Mouse (Mus musculus) heart, embryonic 16.5 days (tissue): ENCODE data around the gene Trap1. TPM values are rescaled to one million over a fixed set of nuclear protein-coding genes. Genes with fewer than 3 reads are reported as not detected.
"Not testable (repeated sequence)": the region's sequence is repeated elsewhere in the genome, so short reads cannot be mapped to it uniquely, and the experiment has no call there.

Experiments used
- ATAC-seq: fragments of 200-750 bp; cut with Nextera tagmentation; replicated peaks from 2 replicates; pipeline ENCODE4 v1.8.0; 2017; ENCODE audit warnings: moderate number of reproducible peaks; ENCODE audit not compliant: insufficient read depth, low FRiP score; ENCODE audit errors: extremely low read depth
- H3K27ac ChIP-seq: fragments of 300-500 bp; sonication (generic); 2 replicates; pipeline ENCODE4 v1.5.1; 2014; ENCODE audit warnings: mild to moderate bottlenecking, low read length, control low read depth, moderate library complexity
- H3K27me3 ChIP-seq: fragments of 300-500 bp; sonication (generic); 2 replicates; pipeline ENCODE4 v1.6.1; 2014; ENCODE audit warnings: low read length, mixed read lengths; ENCODE audit not compliant: control insufficient read depth, insufficient read depth
- H3K36me3 ChIP-seq: fragments of 300-500 bp; sonication (generic); 2 replicates; pipeline ENCODE4 v1.6.1; 2014; ENCODE audit not compliant: control insufficient read depth, insufficient read depth
- H3K4me1 ChIP-seq: fragments of 300-500 bp; sonication (generic); 2 replicates; pipeline ENCODE4 v1.6.1; 2014; ENCODE audit warnings: low read length, mixed read lengths; ENCODE audit not compliant: control insufficient read depth, insufficient read depth
- H3K4me2 ChIP-seq: fragments of 300-500 bp; sonication (generic); 2 replicates; pipeline ENCODE4 v1.6.1; 2014; ENCODE audit warnings: low read depth, mild to moderate bottlenecking, control low read depth, low read length
- H3K4me3 ChIP-seq: fragments of 300-500 bp; sonication (generic); 2 replicates; pipeline ENCODE4 v1.5.1; 2014; ENCODE audit warnings: mild to moderate bottlenecking, control low read depth, low read length
- H3K9ac ChIP-seq: fragments of 300-500 bp; sonication (generic); 2 replicates; pipeline ENCODE4 v1.6.1; 2014; ENCODE audit warnings: low read length, control low read depth
- H3K9me3 ChIP-seq: fragments of 300-500 bp; sonication (generic); replicated peaks from 2 replicates; pipeline ENCODE4 v1.6.1; 2016; ENCODE audit warnings: low read length; ENCODE audit not compliant: control insufficient read depth
- WGBS: fragments of 180-500 bp; shearing (Covaris S2); extraction: QIAGEN DNeasy Blood & Tissue Kit; methylation state at CpG from one replicate; pipeline ENCODE4 v1.1.7; 2014; 5-methylcytosine and 5-hydroxymethylcytosine counted together
- polyA plus RNA-seq: library from polyadenylated mRNA; unstranded; fragments of >200 nt; fragmentation: Nextera tagmentation; extraction: Ambion mirVana; gene quantifications from 2 replicates; pipeline ENCODE4 v1.2.1, GENCODE M21; 2015

The Trap1 gene
- polyA plus RNA-seq, 1 experiment from 2014 or later = 142 TPM

GRCm38 (mm10) chr16:4032341-4032748 is 45.3 kb downstream of the Trap1 start:
- H3K4me1 ChIP-seq = 0 out of 2 replicates have a peak, but pooled peaks cover 4% of the 10 kb centered on the region
- H3K4me3 ChIP-seq = no peak overlapping the region
- no peaks in the 10 kb centered on the region; the same call in 1 of the 2 replicates for H3K9me3 ChIP-seq
- H3K27me3 ChIP-seq = no peaks in the 10 kb centered on the region
- H3K36me3 ChIP-seq = no peaks in the 10 kb centered on the region; the same call in 1 of the 2 replicates
- H3K27ac ChIP-seq = no peak overlapping the region
- no peak overlapping the region for H3K4me2 ChIP-seq
- ATAC-seq = no peak
- WGBS = 76% methylated on average over 6 of the region's 6 CpGs
- no peak overlapping the region for H3K9ac ChIP-seq

GRCm38 (mm10) chr16:4031441-4032274 is 46.0 kb downstream of the Trap1 start:
- H3K27me3 ChIP-seq = no peaks in the 10 kb centered on the region
- 76% methylated on average over 5 of the region's 6 CpGs for WGBS
- no peaks in the 10 kb centered on the region; the same call in 1 of the 2 replicates for H3K9me3 ChIP-seq
- 0 out of 2 replicates have a peak, but pooled peaks cover 4% of the 10 kb centered on the region for H3K4me1 ChIP-seq
- H3K27ac ChIP-seq = no peak overlapping the region
- H3K4me2 ChIP-seq = no peak overlapping the region
- ATAC-seq = no peak
- H3K4me3 ChIP-seq = no peak overlapping the region
- H3K36me3 ChIP-seq = no peaks in the 10 kb centered on the region
- no peak overlapping the region for H3K9ac ChIP-seq

GRCm38 (mm10) chr16:4030501-4030900 is 47.1 kb downstream of the Trap1 start:
- Histone ChIP-seq H3K27me3 (no peaks in the 10 kb centered on the region), H3K4me2 (no peak overlapping the region), H3K4me3 (no peak overlapping the region)

GRCm38 (mm10) chr16:4029371-4029841 is 48.2 kb downstream of the Trap1 start:
- 85% methylated on average over 5 of the region's 5 CpGs for WGBS
- no peak overlapping the region for H3K4me3 ChIP-seq

More at GRCm38 (mm10) chr16:4030501-4030900, 47.1 kb downstream of the Trap1 start:
- ATAC-seq = no peak
- WGBS = 93% methylated on average over 10 of the region's 10 CpGs
- Histone ChIP-seq H3K27ac (no peak overlapping the region), H3K36me3 (no peaks in the 10 kb centered on the region), H3K9me3 (no peaks in the 10 kb centered on the region; the same call in 1 of the 2 replicates), H3K4me1 (0 out of 2 replicates have a peak, but pooled peaks cover 4% of the 10 kb centered on the region), H3K9ac (no peak overlapping the region)

GRCm38 (mm10) chr16:4027211-4027610 is 50.4 kb downstream of the Trap1 start:
- 78% methylated on average over 3 of the region's 3 CpGs for WGBS
- ATAC-seq = no peak
- Histone ChIP-seq H3K36me3 (no peaks in the 10 kb centered on the region), H3K27me3 (no peaks in the 10 kb centered on the region), H3K4me1 (no peaks in the 10 kb centered on the region), H3K9ac (no peak overlapping the region), H3K4me2 (no peak overlapping the region), H3K4me3 (no peak overlapping the region), H3K27ac (no peak overlapping the region), H3K9me3 (no peaks in the 10 kb centered on the region; the same call in 1 of the 2 replicates)

More at GRCm38 (mm10) chr16:4029371-4029841, 48.2 kb downstream of the Trap1 start:
- no peaks in the 10 kb centered on the region for H3K36me3 ChIP-seq
- H3K9ac ChIP-seq = no peak overlapping the region
- no peak overlapping the region for H3K27ac ChIP-seq
- H3K9me3 ChIP-seq = no peaks in the 10 kb centered on the region; the same call in 1 of the 2 replicates
- 0 out of 2 replicates have a peak, but pooled peaks cover 4% of the 10 kb centered on the region for H3K4me1 ChIP-seq
- no peak overlapping the region for H3K4me2 ChIP-seq
- H3K27me3 ChIP-seq = no peaks in the 10 kb centered on the region
- no peak for ATAC-seq

GRCm38 (mm10) chr16:4026672-4027071 is 51.0 kb downstream of the Trap1 start:
- Histone ChIP-seq H3K9me3 (no peaks in the 10 kb centered on the region; the same call in 1 of the 2 replicates), H3K27ac (no peak overlapping the region), H3K4me3 (no peak overlapping the region), H3K36me3 (no peaks in the 10 kb centered on the region), H3K9ac (no peak overlapping the region), H3K4me1 (no peaks in the 10 kb centered on the region), H3K4me2 (no peak overlapping the region), H3K27me3 (no peaks in the 10 kb centered on the region)
- no peak for ATAC-seq
- 43% methylated on average over 1 of the region's 1 CpGs for whole genome bisulfite sequencing

GRCm38 (mm10) chr16:4022719-4023118 is 54.9 kb downstream of the Trap1 start:
- no peaks in the 10 kb centered on the region for H3K27me3 ChIP-seq
- no peaks in the 10 kb centered on the region for H3K9me3 ChIP-seq
- H3K27ac ChIP-seq = no peak overlapping the region
- H3K4me2 ChIP-seq = no peak overlapping the region
- ATAC-seq = no peak
- no peak overlapping the region for H3K9ac ChIP-seq
- no peaks in the 10 kb centered on the region for H3K4me1 ChIP-seq
- WGBS = 66% methylated on average over 4 of the region's 4 CpGs
- no peaks in the 10 kb centered on the region for H3K36me3 ChIP-seq
- H3K4me3 ChIP-seq = no peak overlapping the region

- Histone ChIP-seq H3K27ac (no peak overlapping the region), H3K27me3 (no peaks in the 10 kb centered on the region), H3K36me3 (no peaks in the 10 kb centered on the region), H3K9ac (no peak overlapping the region), H3K4me3 (no peak overlapping the region), H3K4me2 (no peak overlapping the region), H3K9me3 (no peaks in the 10 kb centered on the region), H3K4me1 (no peaks in the 10 kb centered on the region)
- no peak for ATAC-seq
- 76% methylated on average over 1 of the region's 1 CpGs for WGBS
Measured at GRCm38 (mm10) chr16:4021241-4021640, 56.4 kb downstream of the Trap1 start.

- H3K9ac ChIP-seq, H3K4me3 ChIP-seq, H3K4me2 ChIP-seq, H3K36me3 ChIP-seq, H3K9me3 ChIP-seq, H3K27ac ChIP-seq, ATAC-seq, H3K27me3 ChIP-seq, H3K4me1 ChIP-seq: not testable (repeated sequence)
- 77% methylated on average over 6 of the region's 6 CpGs for WGBS
Measured at GRCm38 (mm10) chr16:4017466-4017865, 60.2 kb downstream of the Trap1 start.
